Mouse (Mus musculus) olfactory bulb, adult 2 months (tissue): ENCODE results near the gene Lipi.

Experiments
- CTCF ChIP-seq: fragments of 200-500 bp; IDR thresholded peaks from 2 replicates; pipeline ENCODE4 v1.5.1; 2012; ENCODE audit warnings: low read depth, mild to moderate bottlenecking, low read length, moderate library complexity; ENCODE audit not compliant: insufficient read depth
- POLR2A ChIP-seq: fragments of 200-500 bp; IDR thresholded peaks from 2 replicates; pipeline ENCODE4 v1.6.1; 2012; ENCODE audit warnings: mild to moderate bottlenecking, low read depth, low read length, moderate library complexity; ENCODE audit not compliant: insufficient read depth

GRCm38 (mm10) chr16:75545310-75545709, 40.6 kb downstream of the Lipi start:
- TF ChIP-seq POLR2A, result no peak
- TF ChIP-seq CTCF, result no peak
